Mouse (Mus musculus) hindbrain, embryonic 14.5 days (tissue): Measurements from ENCODE around the gene Gtf2h2. TPM values are rescaled to one million over a fixed set of nuclear protein-coding genes. Genes with fewer than 3 reads are reported as not detected.
"Not testable (repeated sequence)": the region's sequence is repeated elsewhere in the genome, so short reads cannot be mapped to it uniquely, and the experiment has no call there.

Source experiments
- ATAC-seq: fragments of 200-750 bp; cut with Nextera tagmentation; 2 replicates; pipeline ENCODE4 v1.8.0; 2017; ENCODE audit warnings: moderate number of reproducible peaks, mild to moderate bottlenecking, moderate TSS enrichment, moderate library complexity; ENCODE audit not compliant: low FRiP score
- DNase-seq: peaks from one replicate; pipeline ENCODE4 v3.0.0-alpha.2; 2015; ENCODE audit warnings: low spot score
- H3K27ac ChIP-seq: fragments of 300-500 bp; sonication (generic); 2 replicates; pipeline ENCODE4 v1.5.1; 2014; ENCODE audit warnings: mild to moderate bottlenecking, moderate library complexity
- H3K27me3 ChIP-seq: fragments of 300-500 bp; sonication (generic); 2 replicates; pipeline ENCODE4 v1.6.1; 2014; ENCODE audit warnings: mild to moderate bottlenecking, low read length, mixed read lengths; ENCODE audit not compliant: control insufficient read depth, insufficient read depth
- H3K36me3 ChIP-seq: fragments of 300-500 bp; sonication (generic); replicated peaks from 2 replicates; pipeline ENCODE4 v1.6.1; 2014; ENCODE audit not compliant: control insufficient read depth, insufficient read depth
- H3K4me1 ChIP-seq: fragments of 300-500 bp; sonication (generic); replicated peaks from 2 replicates; pipeline ENCODE4 v1.6.1; 2014; ENCODE audit warnings: antibody characterized with exemption, low read length, mixed read lengths; ENCODE audit not compliant: control insufficient read depth, insufficient read depth
- H3K4me2 ChIP-seq: fragments of 300-500 bp; sonication (generic); replicated peaks from 2 replicates; pipeline ENCODE4 v1.6.1; 2014; ENCODE audit warnings: mild to moderate bottlenecking, moderate library complexity
- H3K4me3 ChIP-seq: fragments of 300-500 bp; sonication (generic); replicated peaks from 2 replicates; pipeline ENCODE4 v1.5.1; 2014; ENCODE audit warnings: mild to moderate bottlenecking, low read length
- H3K9ac ChIP-seq: fragments of 300-500 bp; sonication (generic); 2 replicates; pipeline ENCODE4 v1.6.1; 2014
- H3K9me3 ChIP-seq: fragments of 300-500 bp; sonication (generic); 2 replicates; pipeline ENCODE4 v1.6.1; 2016; ENCODE audit warnings: low read length; ENCODE audit not compliant: control insufficient read depth
- WGBS: fragments of 180-500 bp; shearing (Covaris S2); extraction: QIAGEN DNeasy Blood & Tissue Kit; methylation state at CpG from one replicate; pipeline ENCODE4 v1.1.7; 2014; 5-methylcytosine and 5-hydroxymethylcytosine counted together
- polyA plus RNA-seq: library from polyadenylated mRNA; unstranded; fragments of >200 nt; fragmentation: Nextera tagmentation; extraction: Ambion mirVana; gene quantifications from 2 replicates; pipeline ENCODE4 v1.2.1, GENCODE M21; 2014

The Gtf2h2 gene
- polyA plus RNA-seq, 1 experiment from 2014 or later, result 81.3 TPM

DNA sequence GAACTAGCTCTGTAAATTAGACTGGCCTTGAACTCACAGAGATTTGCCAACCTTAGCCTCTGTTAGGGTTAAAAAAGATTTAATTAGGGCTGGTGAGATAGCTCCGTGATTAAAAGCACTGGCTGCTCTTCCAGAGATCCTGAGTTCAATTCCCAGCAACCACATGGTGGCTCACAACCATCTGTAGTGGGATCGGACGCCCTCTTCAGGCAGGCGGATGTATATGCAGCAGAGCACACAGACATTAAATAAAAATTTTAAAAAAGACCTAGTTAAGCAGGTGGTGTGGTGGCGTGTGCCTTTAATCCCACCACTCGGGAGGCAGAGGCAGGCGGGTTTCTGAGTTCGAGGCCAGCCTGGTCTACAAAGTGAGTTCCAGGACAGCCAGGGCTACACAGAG lies 2.0 kb upstream of the Gtf2h2 start:
- 65% methylated on average over 8 of the region's 8 CpGs for whole genome bisulfite sequencing
- H3K9ac ChIP-seq, H3K4me2 ChIP-seq, DNase-seq, H3K27me3 ChIP-seq, H3K4me1 ChIP-seq, H3K4me3 ChIP-seq, H3K27ac ChIP-seq, H3K36me3 ChIP-seq, ATAC-seq, H3K9me3 ChIP-seq: not testable (repeated sequence)

DNA sequence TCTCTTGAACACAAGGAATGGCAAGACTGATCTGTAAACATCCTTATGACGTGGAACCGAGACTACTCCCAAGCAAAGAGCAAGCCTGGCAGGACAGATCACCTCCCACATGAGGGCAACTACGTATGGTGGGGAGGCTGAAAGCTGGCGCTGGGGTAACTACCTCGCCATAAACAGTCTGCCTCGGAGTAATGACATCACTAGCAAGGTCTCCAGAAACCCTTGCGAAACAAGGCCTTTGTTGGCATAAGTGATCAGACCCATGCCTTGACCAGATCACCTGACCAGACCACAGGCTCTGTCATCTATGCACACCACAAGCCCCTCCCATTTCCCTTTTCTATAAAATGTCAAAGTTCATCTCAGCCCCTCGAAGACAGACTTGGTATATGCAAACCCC lies 934 bp upstream of the Gtf2h2 start:
- DNase-seq (no peak), ATAC-seq (no peak)
- peaks cover 7% of the 10 kb centered on the region for H3K4me1 ChIP-seq
- no peaks in the 10 kb centered on the region for H3K9me3 ChIP-seq
- no peak overlapping the region for H3K9ac ChIP-seq
- H3K4me3 ChIP-seq, result no peak overlapping the region
- H3K4me2 ChIP-seq, result no peak overlapping the region
- 79% methylated on average over 8 of the region's 8 CpGs for WGBS
- no peak overlapping the region for H3K27ac ChIP-seq
- peaks cover 16% of the 10 kb centered on the region for H3K36me3 ChIP-seq
- no peaks in the 10 kb centered on the region for H3K27me3 ChIP-seq

DNA sequence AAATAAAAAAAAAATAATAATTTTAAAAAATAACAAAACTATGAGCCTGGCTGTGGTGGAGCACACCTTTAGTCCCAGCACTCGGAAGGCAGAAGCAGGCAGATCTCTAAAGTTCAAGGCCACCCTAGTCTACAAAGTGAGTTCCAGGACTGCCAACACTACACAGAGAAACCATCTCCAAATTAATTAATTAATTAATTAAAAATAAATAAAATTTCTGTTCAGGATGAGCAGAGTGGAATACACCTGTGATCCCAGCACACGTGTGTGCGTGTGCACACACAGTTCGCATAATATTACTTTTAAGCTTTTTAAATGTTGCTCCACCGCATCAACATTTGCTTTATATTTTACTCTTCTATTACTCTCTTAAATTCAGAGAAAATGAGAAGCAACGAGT lies 756 bp downstream of the Gtf2h2 start:
- H3K4me2 ChIP-seq, result peak overlapping the region; percentile 77
- DNase-seq, result no peak
- peak overlapping the region; percentile 82 for H3K9ac ChIP-seq
- peaks cover 7% of the 10 kb centered on the region for H3K4me1 ChIP-seq
- no peak overlapping the region for H3K27ac ChIP-seq
- H3K9me3 ChIP-seq, result no peaks in the 10 kb centered on the region
- peaks cover 31% of the 10 kb centered on the region for H3K36me3 ChIP-seq
- WGBS, result 16% methylated on average over 6 of the region's 6 CpGs
- 0 out of 2 replicates have a peak, but pooled peaks have one; percentile 21 for ATAC-seq
- H3K27me3 ChIP-seq, result no peaks in the 10 kb centered on the region
- peak overlapping the region; percentile 84 for H3K4me3 ChIP-seq

DNA sequence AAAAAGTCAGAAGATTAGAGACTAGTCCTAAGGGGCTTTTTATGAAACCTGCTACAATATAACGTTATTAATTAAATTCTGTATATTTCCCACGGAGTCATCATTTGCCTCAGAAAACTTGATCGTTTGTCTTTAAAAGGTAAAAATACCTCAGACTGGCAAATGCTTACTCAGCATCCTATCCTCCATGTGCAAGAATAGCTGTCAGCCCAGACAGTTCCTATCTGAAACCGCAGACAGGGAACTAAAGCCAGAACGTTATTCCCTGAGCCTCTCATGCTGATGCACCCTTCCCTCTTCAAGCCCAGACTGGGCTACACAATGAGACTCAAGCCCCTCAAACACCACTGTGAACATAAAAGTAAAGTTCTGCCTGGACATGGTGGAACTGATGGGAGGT lies 2.0 kb downstream of the Gtf2h2 start:
- DNase-seq (no peak), ATAC-seq (no peak)
- Histone ChIP-seq H3K4me1 (peaks cover 7% of the 10 kb centered on the region), H3K4me3 (no peak overlapping the region), H3K9me3 (no peaks in the 10 kb centered on the region), H3K4me2 (no peak overlapping the region), H3K27ac (no peak overlapping the region), H3K9ac (no peak overlapping the region), H3K36me3 (peaks cover 36% of the 10 kb centered on the region), H3K27me3 (no peaks in the 10 kb centered on the region)
- WGBS, result 93% methylated on average over 5 of the region's 5 CpGs

GRCm38 (mm10) chr13:100483610-100484009 lies 8.8 kb downstream of the Gtf2h2 start:
- DNase-seq, result no peak
- peaks cover 79% of the 10 kb centered on the region for H3K36me3 ChIP-seq
- H3K4me3 ChIP-seq, result no peak overlapping the region
- no peak overlapping the region for H3K27ac ChIP-seq
- WGBS, result 96% methylated on average over 7 of the region's 7 CpGs
- no peak overlapping the region for H3K9ac ChIP-seq
- no peaks in the 10 kb centered on the region for H3K4me1 ChIP-seq
- no peak for ATAC-seq
- no peaks in the 10 kb centered on the region for H3K9me3 ChIP-seq
- H3K4me2 ChIP-seq, result no peak overlapping the region
- H3K27me3 ChIP-seq, result no peaks in the 10 kb centered on the region

- DNase-seq (no peak), ATAC-seq (no peak)
- WGBS, result 97% methylated on average over 2 of the region's 2 CpGs
- Histone ChIP-seq H3K4me1 (no peaks in the 10 kb centered on the region), H3K27ac (no peak overlapping the region), H3K9ac (no peak overlapping the region), H3K27me3 (no peaks in the 10 kb centered on the region), H3K36me3 (peaks cover 52% of the 10 kb centered on the region), H3K4me2 (no peak overlapping the region), H3K4me3 (no peak overlapping the region), H3K9me3 (peaks cover 18% of the 10 kb centered on the region)
These were observed 28.7 kb downstream of the Gtf2h2 start for GRCm38 (mm10) chr13:100463527-100464222.

DNA sequence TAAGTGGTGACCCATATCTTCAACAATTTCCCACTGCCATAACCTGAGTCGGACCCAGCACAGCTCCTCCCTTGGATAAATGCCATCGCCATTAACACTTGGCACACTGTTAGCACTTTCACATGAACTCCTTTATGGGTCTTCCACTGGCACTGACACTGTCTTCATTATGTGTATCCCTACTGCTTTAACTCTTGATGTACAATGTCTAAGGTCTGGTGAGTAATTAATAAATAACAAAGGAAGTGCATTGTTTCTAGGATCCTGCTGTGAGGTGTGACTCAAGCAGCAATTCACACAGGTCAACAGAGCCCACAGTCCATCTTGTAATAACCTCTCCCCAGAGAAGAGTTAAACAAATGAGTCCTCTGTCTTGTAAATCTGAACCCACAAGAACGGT lies 31.0 kb downstream of the Gtf2h2 start:
- Histone ChIP-seq H3K9ac (no peak overlapping the region), H3K27ac (no peak overlapping the region), H3K4me2 (no peak overlapping the region), H3K36me3 (peaks cover 30% of the 10 kb centered on the region), H3K9me3 (no peaks in the 10 kb centered on the region), H3K4me3 (no peak overlapping the region), H3K4me1 (no peaks in the 10 kb centered on the region), H3K27me3 (no peaks in the 10 kb centered on the region)
- ATAC-seq, result no peak
- 77% methylated on average over 3 of the region's 3 CpGs for WGBS
- peak; percentile 18 for DNase-seq

- ATAC-seq, result not testable (repeated sequence)
- WGBS, result 86% methylated on average over 8 of the region's 8 CpGs
These were observed 39.8 kb downstream of the Gtf2h2 start, which contains the start of gene Naip1 for GRCm38 (mm10) chr13:100452415-100453127. Naip1 (minus strand) TSS chr13:100452869.

GRCm38 (mm10) chr13:100449495-100449894 lies 42.9 kb downstream of the Gtf2h2 start:
- DNase-seq, result no peak
- no peaks in the 10 kb centered on the region for H3K4me1 ChIP-seq
- 84% methylated on average over 1 of the region's 1 CpGs for WGBS

More at GRCm38 (mm10) chr13:100452415-100453127, 39.8 kb downstream of the Gtf2h2 start, which contains the start of gene Naip1:
- not testable (repeated sequence) for H3K27me3 ChIP-seq, H3K36me3 ChIP-seq, H3K4me2 ChIP-seq, H3K4me1 ChIP-seq, DNase-seq, H3K9ac ChIP-seq, H3K9me3 ChIP-seq, H3K4me3 ChIP-seq, H3K27ac ChIP-seq

More at GRCm38 (mm10) chr13:100449495-100449894, 42.9 kb downstream of the Gtf2h2 start:
- no peak overlapping the region for H3K4me2 ChIP-seq
- no peak overlapping the region for H3K4me3 ChIP-seq
- no peaks in the 10 kb centered on the region for H3K36me3 ChIP-seq
- ATAC-seq, result no peak
- no peak overlapping the region for H3K9ac ChIP-seq
- H3K9me3 ChIP-seq, result no peaks in the 10 kb centered on the region
- no peaks in the 10 kb centered on the region for H3K27me3 ChIP-seq
- H3K27ac ChIP-seq, result no peak overlapping the region
